Mouse (Mus musculus) cerebellum, postnatal 36 days (tissue): ENCODE measurements around the gene 4931409K22Rik.

ENCODE experiments used
- DNase-seq, 2 experiments: peaks; one replicate each; pipeline ENCODE4 v3.0.0; 2021 to 2022; ENCODE audit warnings: mixed read lengths in 2 of 2

Gene 4931409K22Rik

DNA sequence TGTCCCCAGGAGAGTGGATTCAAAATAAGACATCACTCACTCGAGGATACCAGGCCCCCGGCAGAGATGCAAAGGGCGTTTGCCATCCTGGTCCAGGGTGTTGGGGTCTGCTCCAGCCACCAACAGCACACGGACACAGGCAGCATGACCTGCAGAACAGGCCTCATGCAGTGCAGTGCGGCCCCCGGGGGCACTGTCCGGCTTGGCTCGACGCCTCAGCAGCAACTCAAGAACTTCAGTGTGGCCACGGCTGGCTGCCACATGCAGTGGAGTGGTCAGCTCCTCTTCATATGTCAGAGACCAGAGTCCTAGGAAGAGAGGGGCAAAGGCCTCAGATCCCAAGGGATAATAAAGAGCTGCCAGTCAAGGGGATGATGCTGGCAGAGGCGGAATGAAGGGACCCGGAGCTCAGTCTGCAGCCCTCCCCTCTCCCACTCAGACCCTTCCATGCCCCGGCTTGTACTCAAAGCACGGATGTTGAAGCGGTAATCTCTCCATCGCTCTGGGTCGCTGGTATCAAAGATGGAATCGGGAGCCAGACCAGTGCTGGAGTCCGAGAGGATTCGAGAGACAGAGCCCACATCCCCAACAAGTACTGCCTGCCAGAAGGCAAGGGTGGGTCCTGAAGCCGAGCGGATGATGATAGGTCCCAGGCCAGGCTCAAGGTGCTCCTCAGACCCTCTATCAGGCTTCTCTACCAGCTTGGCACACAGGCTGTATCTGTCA, 16.9 kb downstream of the 4931409K22Rik start:
- no peak for DNase-seq

DNA sequence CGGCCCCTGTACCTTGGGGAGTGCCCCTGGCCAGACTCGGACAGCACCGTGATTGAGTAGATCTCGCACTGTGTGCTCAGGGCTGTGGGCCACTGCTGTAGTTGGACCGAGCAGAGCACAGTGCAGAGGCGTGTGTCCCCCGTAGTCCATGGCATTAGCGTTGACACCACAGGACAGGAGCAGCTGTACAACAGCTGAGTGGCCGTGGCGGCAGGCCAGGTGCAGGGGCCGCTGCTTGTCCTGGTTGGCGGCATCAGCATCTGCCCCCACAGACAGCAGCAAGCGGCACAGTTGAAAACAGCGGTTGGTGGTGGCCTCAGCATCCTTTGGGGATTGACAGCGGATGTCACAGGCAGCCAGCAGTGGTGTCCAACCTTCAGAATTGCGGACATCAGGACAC, 19.0 kb downstream of the 4931409K22Rik start:
- no peak for DNase-seq

DNA sequence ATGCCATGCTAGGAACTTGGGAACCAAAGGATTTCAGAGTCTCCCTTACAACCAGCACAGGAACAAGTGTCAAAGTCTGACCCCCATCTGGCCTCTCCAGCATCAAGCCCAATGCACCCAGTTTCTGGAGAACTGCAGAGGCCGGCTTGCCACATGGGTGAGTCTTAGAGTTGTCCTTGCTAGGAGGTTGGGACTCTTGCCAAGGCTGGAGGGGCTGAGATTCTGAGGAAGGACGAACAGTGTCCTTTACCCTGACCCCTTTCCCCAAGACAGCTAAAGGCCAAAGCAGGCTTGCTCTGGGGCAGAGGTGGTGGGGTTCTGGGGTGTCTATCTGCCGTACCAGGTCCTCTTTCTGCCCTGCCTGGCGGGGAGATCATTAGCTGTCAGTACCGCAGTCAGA, 20.1 kb downstream of the 4931409K22Rik start:
- no peak for DNase-seq

DNA sequence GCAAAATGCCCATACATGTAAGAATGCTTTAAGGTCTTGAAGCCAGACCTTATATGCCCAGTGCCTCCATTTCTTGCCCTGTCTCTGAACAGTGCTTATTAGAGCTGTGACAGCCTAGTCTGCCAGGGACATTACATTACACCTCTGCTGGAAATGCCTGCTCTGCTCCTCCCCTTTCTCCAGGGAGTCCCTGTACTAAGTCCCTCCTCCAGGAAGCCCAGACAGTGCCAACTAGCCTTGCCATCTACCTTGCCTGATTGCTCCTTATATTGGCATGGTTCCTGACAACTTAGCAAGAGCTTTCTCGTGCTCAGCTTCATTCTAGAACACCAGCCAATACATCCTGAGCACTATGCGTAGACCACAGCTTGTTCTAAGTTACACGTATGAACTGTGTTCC, 20.9 kb downstream of the 4931409K22Rik start:
- DNase-seq: no peak

DNA sequence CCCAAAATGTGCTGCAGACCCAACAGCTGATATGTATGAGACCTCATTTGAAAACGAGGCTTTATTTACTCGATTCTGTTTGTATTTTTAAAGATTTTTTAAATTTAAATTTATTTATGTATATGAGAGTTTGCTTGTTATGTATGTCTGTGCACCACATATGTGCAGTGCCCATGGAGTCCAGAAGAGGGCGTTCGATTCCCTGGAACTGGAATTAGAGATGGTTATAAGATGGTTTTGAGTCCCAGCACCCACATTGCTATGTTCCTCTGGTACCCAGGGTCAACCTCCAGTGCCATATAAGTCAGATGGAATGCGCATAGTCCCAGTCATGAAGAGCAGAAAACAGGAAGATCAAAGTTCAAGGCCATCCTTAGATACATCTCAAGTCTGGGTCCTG, 22.3 kb downstream of the 4931409K22Rik start:
- DNase-seq: no peak

DNA sequence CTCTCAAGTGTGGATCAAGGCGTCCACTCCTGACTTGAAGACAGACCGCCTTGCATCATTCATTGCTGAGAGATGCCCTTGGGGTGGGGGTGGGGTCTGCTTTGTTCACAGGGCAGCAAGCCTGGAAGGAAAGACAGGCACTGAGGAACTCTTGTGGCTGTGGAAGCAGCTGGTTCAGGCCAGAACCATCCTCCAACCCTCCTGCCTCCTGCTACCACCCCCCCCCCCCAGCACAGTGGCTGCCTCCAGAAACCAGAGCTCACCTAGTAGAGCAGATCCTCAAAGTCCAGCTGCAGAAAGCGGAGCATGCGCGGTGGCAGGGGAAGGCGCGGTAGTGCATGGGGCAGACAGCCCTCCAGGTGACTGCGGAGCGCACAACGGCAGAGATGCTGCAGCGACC, 23.2 kb downstream of the 4931409K22Rik start:
- DNase-seq: no peak

DNA sequence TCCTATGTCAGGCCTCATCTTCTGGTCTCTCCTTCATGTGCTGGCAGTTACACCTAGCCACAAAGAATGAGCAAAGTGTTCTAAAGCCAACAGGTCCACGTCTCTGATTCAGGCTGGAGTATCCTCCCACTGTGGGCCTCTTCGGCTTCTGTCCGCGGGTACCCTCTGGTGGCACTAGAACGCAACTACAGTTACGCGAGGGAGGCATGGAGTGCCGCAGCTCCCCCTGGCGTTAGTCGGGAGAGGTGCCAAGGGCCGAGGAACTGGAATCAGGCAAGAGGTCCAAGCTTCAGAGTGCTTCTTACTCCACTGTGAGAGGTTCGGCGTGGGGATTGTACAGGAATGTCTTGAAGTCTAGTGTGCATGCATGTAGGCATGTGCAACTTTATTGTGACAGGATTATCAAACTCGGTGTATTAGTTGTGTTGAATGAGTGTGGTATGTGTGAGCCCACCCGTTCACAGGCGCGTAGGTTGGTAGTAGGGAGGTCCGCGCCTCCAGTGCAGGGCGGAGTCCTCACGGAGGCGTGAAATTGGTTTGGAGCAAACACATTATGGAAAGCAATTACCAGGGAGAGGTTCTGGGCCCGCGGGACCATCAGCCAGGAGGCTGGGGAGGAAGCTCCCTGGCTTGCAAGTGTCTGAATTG, 26.4 kb downstream of the 4931409K22Rik start:
- peak; percentile 92 to 96 for DNase-seq

DNA sequence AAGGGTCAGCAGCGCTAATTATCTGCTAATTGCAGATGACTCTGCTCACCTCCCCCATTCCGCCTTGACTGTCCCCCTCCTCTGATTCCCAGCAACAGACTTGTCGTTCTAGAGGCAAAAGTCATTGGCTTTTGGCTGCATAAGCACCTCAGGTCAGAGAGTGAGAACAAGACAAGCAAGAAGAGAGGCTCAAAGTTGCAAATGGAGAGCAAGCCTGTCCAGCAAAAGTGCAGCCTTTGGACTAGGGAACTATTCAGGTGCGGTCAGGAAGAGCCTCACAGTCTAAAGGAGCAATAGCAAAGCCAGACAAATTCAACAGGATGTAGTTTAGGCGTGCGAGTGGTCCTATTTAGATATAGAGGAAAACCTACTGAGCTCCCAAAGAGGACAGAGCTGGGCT, 28.8 kb downstream of the 4931409K22Rik start:
- no peak for DNase-seq

DNA sequence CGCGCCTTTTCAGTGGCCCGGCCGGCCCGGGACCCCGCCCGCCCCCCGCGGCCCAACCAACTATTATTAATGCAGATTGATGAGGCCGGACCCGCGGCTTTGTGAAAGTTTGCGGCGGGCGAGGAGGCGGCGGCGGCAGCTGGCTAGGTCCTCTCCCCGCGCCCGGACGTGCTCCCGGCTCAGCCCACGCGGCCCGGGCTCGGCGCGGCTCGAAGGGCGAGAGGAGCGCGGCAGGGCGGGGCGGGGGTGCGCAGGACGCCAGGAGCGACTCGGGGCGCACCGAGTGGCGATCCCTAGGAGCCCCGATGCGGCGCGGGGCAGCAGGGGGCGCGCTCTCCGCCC, 29.7 kb downstream of the 4931409K22Rik start, which contains the start of gene Gbx1:
Gene Gbx1, minus strand, starts transcription at position 314 of the 342 bp plus-strand sequence.
- no peak for DNase-seq

DNA sequence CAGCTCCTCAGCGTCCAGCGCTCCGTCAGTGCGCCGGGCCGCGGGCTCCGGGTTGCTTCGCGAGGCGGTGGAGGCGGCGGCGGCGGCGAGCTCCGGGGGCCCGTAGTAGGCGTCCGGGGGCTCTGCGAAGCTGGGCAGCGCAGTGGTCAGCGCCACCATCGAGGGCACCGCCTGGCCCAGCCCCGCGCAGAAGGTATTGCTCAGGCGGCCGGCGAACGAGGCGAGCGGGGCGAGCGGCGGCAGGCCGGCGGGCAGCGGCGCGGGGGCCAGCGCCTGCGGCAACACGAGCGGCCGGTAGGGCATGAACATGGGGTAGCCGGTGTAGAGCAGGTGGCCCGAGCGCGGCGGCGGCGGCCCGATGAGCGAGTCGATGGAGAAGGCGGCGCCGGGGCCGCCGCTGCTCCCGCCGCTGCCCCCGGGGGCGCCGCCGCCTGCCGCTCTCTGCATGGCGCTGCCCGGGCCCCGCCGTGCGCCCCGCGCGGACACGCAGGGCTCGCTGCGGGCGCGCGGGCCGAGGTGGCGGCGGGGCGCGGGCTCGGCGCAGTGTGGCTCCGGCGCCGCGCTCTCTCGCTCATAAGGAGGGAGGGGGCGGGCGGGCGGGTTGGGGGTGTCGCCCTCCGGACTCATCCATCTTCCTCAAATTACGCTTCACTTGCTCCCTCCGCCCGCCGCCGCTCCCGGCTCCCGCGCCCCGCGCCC, 30.3 kb downstream of the 4931409K22Rik start:
- DNase-seq: no peak

DNA sequence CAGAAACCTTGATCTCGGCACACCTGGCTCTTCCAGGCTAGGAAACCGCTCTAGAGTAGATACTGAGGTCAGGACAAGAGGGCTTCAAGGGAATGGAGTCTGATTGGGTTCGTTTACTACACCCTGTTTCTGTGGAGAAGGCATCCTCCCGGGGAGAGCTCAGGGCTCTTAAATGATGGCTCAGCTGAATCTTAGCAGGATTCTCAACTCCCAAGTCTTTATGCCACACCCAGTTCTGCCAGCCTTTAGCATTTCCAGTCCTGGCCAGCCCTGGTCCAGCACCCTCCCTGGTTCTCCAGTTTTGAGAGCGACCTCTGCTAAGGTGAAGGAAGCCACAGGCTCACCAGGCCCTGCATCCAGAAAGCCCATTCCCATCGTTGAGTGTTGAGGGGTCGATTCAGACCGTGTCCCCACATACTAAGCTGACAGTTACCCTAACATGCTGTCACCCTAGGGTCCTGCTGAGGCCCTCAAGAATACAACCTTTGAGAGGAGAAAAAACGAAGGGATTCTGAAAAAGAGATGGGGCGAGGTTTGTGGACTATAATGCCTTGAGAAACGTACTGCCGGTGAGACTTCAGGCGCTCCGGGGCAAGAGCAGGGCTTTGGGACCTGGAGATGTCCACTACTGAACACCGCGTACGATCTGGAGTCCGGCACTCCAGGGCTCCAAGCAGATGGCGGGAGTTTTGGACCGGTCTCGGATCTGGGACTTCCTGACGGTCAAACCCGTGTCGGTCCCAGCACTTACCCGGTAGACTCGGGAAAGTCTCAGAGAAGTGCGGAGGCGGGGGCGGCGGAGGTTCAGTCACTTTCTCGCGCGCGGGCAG, 31.0 kb downstream of the 4931409K22Rik start:
- no peak for DNase-seq

DNA sequence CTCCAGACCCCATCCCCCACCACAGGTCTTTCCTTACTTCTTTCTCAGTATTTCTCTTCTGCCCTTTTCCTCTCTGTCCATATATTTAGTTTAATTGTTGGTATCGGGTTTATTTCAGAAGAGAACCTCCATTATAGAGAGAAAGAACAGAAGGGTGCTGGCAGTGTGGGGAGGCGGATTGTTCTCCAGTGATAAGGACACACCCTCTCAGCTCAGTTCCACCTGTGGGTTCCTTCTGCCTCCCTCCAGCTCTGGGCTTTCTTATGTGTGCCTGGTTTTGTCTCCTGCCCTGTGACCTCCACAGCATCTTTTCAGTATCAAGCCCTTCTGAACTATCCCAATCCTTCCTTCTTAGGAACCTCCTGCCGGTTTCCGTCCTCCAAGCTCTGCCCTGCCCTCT, 32.1 kb downstream of the 4931409K22Rik start:
- DNase-seq: no peak

DNA sequence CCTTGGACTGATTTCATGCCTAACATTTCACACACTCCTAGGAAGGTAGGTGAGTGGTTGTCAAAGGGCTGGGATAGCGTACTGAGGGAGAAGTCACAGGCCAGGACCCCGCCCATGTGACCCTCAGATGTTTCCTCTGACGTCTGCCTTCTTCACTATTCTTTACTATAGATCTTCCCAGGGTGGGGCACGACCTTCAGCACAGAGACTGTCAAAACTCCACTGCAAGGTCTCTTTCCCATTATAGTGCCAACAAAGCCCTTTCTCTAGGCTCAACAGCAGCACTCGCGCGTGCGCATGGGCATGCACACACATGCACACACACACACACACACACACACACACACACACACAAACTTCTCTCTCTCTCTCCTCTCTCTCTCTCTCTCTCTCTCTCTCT, 32.8 kb downstream of the 4931409K22Rik start:
- no peak for DNase-seq

DNA sequence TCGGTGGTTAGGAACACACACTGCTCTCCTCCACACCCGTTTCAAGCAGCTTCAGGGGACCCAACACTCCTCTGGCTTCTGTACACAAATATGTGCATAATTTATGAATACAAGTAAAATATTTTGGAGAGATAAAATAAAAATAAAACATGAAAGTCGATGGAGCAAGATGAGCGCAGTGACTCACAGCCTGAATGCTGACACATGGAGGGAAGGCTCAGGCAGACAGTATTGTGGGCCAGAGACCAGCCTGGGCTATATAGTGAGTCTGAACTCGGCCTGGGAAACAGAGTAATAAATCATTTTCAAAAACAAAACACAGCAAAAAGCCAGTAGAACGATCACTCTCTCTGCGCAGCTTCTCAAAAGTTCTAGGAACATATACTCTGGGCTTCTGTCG, 35.2 kb downstream of the 4931409K22Rik start:
- DNase-seq: no peak

DNA sequence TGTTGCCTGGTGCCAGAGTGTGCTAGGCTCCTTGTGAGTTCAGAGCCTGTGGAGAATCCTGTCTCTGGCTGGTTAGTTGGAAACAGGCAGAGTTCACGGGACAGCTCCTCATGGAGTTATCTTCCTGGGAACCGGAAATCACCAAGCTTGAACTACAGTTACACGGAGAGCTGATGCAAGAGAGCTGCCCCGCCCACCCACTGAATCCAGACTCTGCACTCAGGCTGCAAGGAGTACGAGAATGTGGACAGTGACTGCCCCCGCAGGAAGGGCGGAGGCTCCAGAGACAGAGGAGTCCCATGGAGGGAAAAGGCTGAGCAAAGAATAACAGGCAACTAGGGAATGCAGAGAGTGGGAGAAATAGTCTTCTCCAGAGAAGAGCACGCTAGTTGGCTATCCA, 44.3 kb downstream of the 4931409K22Rik start:
- DNase-seq: no peak

DNA sequence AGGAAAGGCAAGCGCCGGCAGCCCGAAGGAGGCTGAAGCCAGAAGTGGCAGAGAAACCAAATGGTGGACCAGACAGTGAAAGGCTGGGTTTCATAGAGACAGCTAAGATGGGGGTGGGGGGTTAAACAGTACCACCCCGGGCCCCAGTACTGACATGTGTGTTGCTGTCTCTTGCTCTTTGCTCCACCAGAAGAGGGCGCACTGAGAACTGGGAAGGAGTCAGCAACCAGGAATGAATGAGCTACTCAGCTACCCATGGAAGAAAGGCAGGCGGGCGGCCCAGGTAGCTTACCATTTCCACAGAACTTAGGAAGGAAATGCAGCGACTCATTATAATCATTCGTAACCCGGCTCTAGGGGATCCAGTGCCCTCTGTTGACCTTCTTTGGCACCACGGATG, 46.0 kb downstream of the 4931409K22Rik start:
- DNase-seq: no peak

DNA sequence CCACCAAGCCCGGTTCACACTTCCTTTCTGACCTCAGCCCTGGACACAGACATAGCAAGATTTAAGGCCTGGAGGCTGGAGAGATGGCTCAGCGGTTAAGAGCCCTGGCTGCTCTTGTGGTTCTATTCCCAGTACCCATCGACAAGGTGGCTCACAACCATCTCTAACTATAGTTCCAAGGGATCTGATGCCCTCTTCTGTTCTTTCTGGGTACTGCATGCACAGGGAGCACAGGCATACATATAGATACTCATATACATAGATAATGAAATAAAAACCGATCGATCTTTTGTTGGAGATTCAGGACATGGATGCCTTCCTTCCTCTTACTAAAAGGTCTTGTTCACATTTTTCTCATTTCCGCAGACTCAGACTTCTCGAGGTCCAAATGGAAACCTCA, 48.2 kb downstream of the 4931409K22Rik start:
- no peak for DNase-seq

DNA sequence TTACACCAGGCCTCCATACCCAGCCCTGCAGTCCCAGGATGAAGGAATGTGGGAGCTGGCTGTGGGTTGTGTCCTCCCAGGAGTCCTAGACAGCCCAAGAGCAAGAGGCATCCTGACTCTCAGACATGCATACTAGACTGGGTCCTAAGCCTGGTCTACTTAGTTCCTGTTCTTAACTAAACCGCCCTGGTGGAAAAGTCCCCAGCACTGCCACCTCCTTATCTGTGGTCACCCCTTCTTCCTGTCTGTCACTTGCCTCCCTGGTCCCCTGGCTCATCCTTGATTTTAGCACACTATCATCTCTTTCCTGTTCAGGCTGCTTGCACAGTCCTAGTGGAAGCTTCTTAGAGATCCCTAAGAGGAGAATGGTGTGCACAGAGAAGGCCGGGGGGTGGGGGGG, 51.1 kb downstream of the 4931409K22Rik start:
- no peak for DNase-seq

DNA sequence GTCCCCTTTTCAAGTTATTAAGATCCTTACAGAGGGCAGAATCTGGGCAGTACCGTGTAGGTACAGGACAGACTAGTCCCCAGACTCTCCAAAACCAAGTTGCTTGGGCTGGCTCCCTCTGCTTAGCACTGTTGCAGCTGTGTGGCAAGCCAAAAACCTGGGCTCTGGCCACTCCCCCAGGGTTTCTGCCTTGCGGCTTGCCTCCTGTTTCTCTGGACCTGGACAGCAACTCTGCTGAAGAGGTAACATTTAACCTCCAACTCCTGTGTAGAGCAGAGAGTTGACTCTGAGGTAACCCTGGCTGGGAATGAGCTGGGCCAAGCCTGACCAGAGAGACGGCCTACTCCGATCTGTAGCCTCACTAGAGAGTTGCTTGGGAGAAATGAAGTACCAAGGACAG, 53.8 kb downstream of the 4931409K22Rik start:
- DNase-seq: peak in 1 of 2 experiments; percentile 3

DNA sequence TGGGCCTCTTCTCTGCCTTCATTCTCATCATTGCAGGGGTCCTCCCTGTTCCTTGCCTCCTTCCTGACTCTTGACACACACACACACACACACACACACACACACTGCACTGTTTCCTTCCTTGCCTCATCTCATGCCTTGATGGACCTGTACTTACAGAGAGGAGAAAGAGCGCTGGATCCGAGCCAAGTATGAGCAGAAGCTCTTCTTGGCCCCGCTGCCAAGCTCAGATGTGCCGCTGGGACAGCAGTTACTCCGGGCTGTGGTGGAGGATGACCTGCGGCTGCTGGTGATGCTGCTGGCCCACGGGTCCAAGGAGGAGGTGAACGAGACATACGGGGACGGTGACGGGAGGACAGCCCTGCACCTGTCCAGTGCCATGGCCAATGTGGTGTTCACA, 55.8 kb downstream of the 4931409K22Rik start:
- peak in 1 of 2 experiments; percentile 41 for DNase-seq

DNA sequence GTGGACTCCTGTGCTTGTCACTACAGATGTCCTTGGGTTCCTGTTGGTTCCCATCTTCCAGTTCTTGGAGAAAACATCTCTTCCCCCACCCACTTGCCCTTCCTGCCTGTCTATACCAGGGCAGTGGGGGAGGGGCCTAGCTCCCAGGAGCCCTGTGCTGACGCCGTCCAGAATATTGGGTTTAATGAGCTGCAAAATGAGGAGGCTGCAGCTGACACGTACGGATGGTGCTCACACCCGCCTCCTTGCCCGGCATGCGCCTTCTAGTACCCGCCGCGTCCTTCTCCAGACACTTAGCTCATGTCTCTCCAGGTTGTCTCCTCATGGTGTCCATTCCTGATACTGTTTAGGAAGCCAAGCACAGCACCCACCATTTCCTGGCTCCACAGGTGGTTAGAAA, 57.5 kb downstream of the 4931409K22Rik start:
- no peak for DNase-seq

DNA sequence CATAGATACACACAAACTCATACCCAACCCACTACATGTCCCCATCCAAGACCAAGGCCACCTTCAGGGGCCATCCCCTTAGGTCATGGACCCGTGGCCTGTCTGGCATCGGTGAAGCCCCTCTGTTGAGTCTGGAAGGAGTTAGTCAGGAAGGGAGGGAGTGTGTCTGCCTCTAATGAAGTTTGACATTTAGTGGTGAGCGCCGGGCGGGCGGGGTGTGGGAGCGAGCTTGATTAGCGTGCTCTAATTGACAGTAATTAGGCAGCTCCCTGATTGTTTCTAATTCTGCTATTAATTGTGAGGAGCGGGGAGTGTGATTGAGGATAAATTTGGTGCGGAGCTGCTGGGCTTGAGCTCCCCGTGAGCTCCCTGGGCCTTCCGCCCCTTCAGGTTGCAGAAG, 59.1 kb downstream of the 4931409K22Rik start:
- DNase-seq: no peak

DNA sequence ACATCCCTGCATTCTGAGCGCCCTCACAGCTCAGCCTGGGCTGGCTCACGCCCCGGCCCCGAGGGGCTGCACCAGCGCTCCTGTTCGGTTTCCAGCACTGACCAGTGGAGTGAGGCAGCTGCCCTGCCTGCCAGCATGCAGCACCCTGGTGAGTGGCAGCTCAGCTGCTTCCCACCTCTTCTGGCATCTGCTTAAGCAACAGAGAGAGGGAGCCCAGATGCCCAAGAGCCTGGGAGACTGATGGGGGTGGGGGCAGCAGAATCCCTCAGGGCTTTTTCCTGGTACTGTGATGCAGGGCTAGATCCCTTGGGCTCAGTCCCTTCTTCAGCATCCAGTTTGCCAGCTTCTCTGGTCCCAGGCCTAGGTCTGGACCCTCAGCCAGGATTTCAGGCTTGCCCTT, 59.9 kb downstream of the 4931409K22Rik start:
- no peak for DNase-seq
